ENCODE assay signal across 8 mouse cellular contexts in genomic region chr5:135186231-135186620, GRCm38 (mm10). TPM values are rescaled to one million over a fixed set of nuclear protein-coding genes. Genes with fewer than 3 reads are reported as not detected.
A peak's percentile ranks its signal among the peaks of the same experiment; 100 is the strongest.
DNase-seq lines count a peak whose midpoint lies in the region; TF ChIP-seq lines count a peak whose summit lies in the region.

No protein-coding gene starts in this region.

- no peak for TF ChIP-seq EP300 in ES-Bruce4 (IDR thresholded peaks at IDR 0.05; ENCODE audit: insufficient read depth, low read depth, low read length)

- intact Hi-C loops in heart, postnatal 36 days (cut with DNase I): loop anchor here (5.0 kb wide), 1 partner anchor 124 kb away; the partner anchor contains the start of genes Bud23 and Dnajc30

- H3K4me1 ChIP-seq in heart, embryonic 10.5 days: peaks cover 15% of the 10 kb centered on the region; the same call in 1 of the 2 replicates
- H3K4me1 ChIP-seq in ES-Bruce4 (ENCODE audit: control insufficient read depth, insufficient read depth, low read length): peaks cover 5% of the 10 kb centered on the region
- peaks cover 21% of the 10 kb centered on the region for H3K4me1 ChIP-seq in hindbrain, embryonic 10.5 days (replicated peaks)
- H3K4me1 ChIP-seq in megakaryocyte, embryonic 14.5 days: peaks cover 62% of the 10 kb centered on the region

- peak overlapping the region; percentile 98 for H3K4me3 ChIP-seq in heart, embryonic 10.5 days
- H3K4me3 ChIP-seq in ES-Bruce4 (ENCODE audit: low read depth, low read length): peak overlapping the region; percentile 81
- H3K4me3 ChIP-seq in hindbrain, embryonic 10.5 days: peak overlapping the region; percentile 98
- peak overlapping the region; percentile 97 for H3K4me3 ChIP-seq in megakaryocyte, embryonic 14.5 days (replicated peaks)

- peaks cover 35% of the 10 kb centered on the region for H3K36me3 ChIP-seq in heart, embryonic 10.5 days
- H3K36me3 ChIP-seq in ES-Bruce4 (ENCODE audit: control insufficient read depth, insufficient read depth, low read length, poor library complexity, severe bottlenecking): peaks cover 13% of the 10 kb centered on the region
- H3K36me3 ChIP-seq in hindbrain, embryonic 10.5 days: peaks cover 57% of the 10 kb centered on the region
- peaks cover 30% of the 10 kb centered on the region for H3K36me3 ChIP-seq in megakaryocyte, embryonic 14.5 days (replicated peaks; ENCODE audit: low read length)

- no peak for TF ChIP-seq POLR2A in ES-Bruce4 (IDR thresholded peaks at IDR 0.05; ENCODE audit: insufficient read depth, low read length)

- H3K9ac ChIP-seq in ES-Bruce4 (ENCODE audit: low read depth, poor library complexity, severe bottlenecking): peak overlapping the region; percentile 89

- peak overlapping the region; percentile 99 for H3K27ac ChIP-seq in heart, embryonic 10.5 days
- peak overlapping the region; percentile 84 for H3K27ac ChIP-seq in ES-Bruce4 (ENCODE audit: insufficient read depth, low read length)
- peak overlapping the region; percentile 99 for H3K27ac ChIP-seq in hindbrain, embryonic 10.5 days

- no peak for TF ChIP-seq CTCF in ES-Bruce4 (IDR thresholded peaks at IDR 0.05; ENCODE audit: low read depth, low read length)

- H3K27me3 ChIP-seq in heart, embryonic 10.5 days (ENCODE audit: insufficient read depth, poor library complexity, severe bottlenecking): no peaks in the 10 kb centered on the region
- no peaks in the 10 kb centered on the region for H3K27me3 ChIP-seq in ES-Bruce4 (ENCODE audit: control insufficient read depth, insufficient read depth, low read length, poor library complexity, severe bottlenecking)
- H3K27me3 ChIP-seq in hindbrain, embryonic 10.5 days (ENCODE audit: insufficient read depth, poor library complexity, severe bottlenecking): no peaks in the 10 kb centered on the region
- no peaks in the 10 kb centered on the region for H3K27me3 ChIP-seq in megakaryocyte, embryonic 14.5 days (replicated peaks)

- H3K9me3 ChIP-seq in heart, embryonic 10.5 days: no peaks in the 10 kb centered on the region
- no peaks in the 10 kb centered on the region for H3K9me3 ChIP-seq in ES-Bruce4 (replicated peaks; ENCODE audit: control insufficient read depth, insufficient read depth, low read length, poor library complexity, severe bottlenecking)
- peaks cover 5% of the 10 kb centered on the region; the same call in 1 of the 2 replicates for H3K9me3 ChIP-seq in hindbrain, embryonic 10.5 days
- H3K9me3 ChIP-seq in megakaryocyte, embryonic 14.5 days: no peaks in the 10 kb centered on the region

- 21% methylated on average over 10 of the region's 10 CpGs for WGBS in heart, embryonic 10.5 days
- 22% methylated on average over 10 of the region's 10 CpGs for WGBS in hindbrain, embryonic 10.5 days

- no peak for DNase-seq in heart, embryonic 10.5 days (ENCODE audit: low spot score)
- DNase-seq in heart, postnatal 36 days: no peak
- no peak for DNase-seq in hindbrain, embryonic 10.5 days (ENCODE audit: low spot score)
- DNase-seq in adipocyte (ENCODE audit: low spot score): no peak
- no peak for DNase-seq in kidney, postnatal 10 days
- no peak for DNase-seq in embryo, embryonic 10.5 days (ENCODE audit: low spot score)

RNA-seq across cellular contexts. Expression of gene Baz1b, which starts 0.8 kb away (rescaled TPM):
- 30.6 and 44.4 TPM in 2 replicates for polyA plus RNA-seq in heart, embryonic 10.5 days (2016; fragmentation: Nextera tagmentation; extraction: Ambion mirVana)
- 10 to 100 TPM; 41.4 to 43.0 TPM for total RNA-seq in heart, postnatal 36 days (2021)
- polyA plus RNA-seq in ES-Bruce4 (2011; ENCODE audit: insufficient read depth, insufficient read length, low read depth, missing spikeins): 84.9 and 86.6 TPM in 2 replicates
- polyA plus RNA-seq in hindbrain, embryonic 10.5 days (2016; fragmentation: Nextera tagmentation; extraction: Ambion mirVana): 41.1 and 53.8 TPM in 2 replicates
- 8.4 and 12.3 TPM in 2 replicates for polyA plus RNA-seq in megakaryocyte, embryonic 14.5 days (2012; ENCODE audit: insufficient read depth, low replicate concordance)

RNA-seq across cellular contexts. Expression of gene Bcl7b, which starts 18.1 kb away (rescaled TPM):
- polyA plus RNA-seq in heart, embryonic 10.5 days (2016; fragmentation: Nextera tagmentation; extraction: Ambion mirVana): 39.2 and 45.3 TPM in 2 replicates
- total RNA-seq in heart, postnatal 36 days (2021): 10 to 100 TPM; 41.3 to 43.4 TPM
- polyA plus RNA-seq in ES-Bruce4 (2011; ENCODE audit: insufficient read depth, insufficient read length, low read depth, missing spikeins): 19.5 and 24.0 TPM in 2 replicates
- 45.7 and 46.1 TPM in 2 replicates for polyA plus RNA-seq in hindbrain, embryonic 10.5 days (2016; fragmentation: Nextera tagmentation; extraction: Ambion mirVana)
- polyA plus RNA-seq in megakaryocyte, embryonic 14.5 days (2012; ENCODE audit: insufficient read depth, low replicate concordance): 58.2 and 75.1 TPM in 2 replicates

RNA-seq across cellular contexts. Expression of gene Tbl2, which starts 36.8 kb away (rescaled TPM):
- polyA plus RNA-seq in heart, embryonic 10.5 days (2016; fragmentation: Nextera tagmentation; extraction: Ambion mirVana): 25.1 and 25.4 TPM in 2 replicates
- total RNA-seq in heart, postnatal 36 days (2021): 10 to 100 TPM; 11.7 to 12.8 TPM
- polyA plus RNA-seq in ES-Bruce4 (2011; ENCODE audit: insufficient read depth, insufficient read length, low read depth, missing spikeins): 28.2 and 32.4 TPM in 2 replicates
- polyA plus RNA-seq in hindbrain, embryonic 10.5 days (2016; fragmentation: Nextera tagmentation; extraction: Ambion mirVana): 20.0 and 23.7 TPM in 2 replicates
- polyA plus RNA-seq in megakaryocyte, embryonic 14.5 days (2012; ENCODE audit: insufficient read depth, low replicate concordance): 6.6 TPM in 1 of 2 replicates, not detected in the other
